Mouse (Mus musculus) heart, postnatal 0 days (tissue): ENCODE results near the gene Urad.

Source experiments
- CTCF ChIP-seq: IDR thresholded peaks from 2 replicates; pipeline ENCODE4 v1.5.1; 2016; ENCODE audit warnings: antibody characterized with exemption, control low read depth, low read depth
- EP300 ChIP-seq: IDR thresholded peaks from 2 replicates; pipeline ENCODE4 v1.6.1; 2016; ENCODE audit warnings: antibody characterized with exemption, low read depth

DNA sequence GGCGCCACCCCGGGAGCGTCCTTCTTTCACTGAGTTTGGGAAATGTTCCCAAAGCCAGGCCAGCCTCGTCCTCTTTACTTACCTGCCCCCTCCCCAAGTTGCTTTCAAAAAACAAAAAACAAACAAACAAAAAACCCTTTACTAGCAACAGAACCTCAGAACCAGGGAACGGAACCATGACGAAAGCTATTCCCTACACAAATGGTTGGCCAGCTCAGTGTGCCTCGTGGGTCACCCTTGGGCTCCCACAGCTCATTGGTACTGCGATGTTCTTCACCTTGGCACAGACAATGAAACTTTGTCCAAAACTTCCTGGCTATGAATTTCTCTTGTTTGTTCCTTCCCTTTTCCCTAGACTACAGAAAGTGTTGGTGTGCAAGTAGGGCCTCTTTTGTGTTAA is 20.1 kb downstream of the Urad start:
- TF ChIP-seq CTCF (no peak), EP300 (no peak)
